Mouse (Mus musculus): ENCODE results near the gene Ltbp4.

Gene Ltbp4

GRCm38 (mm10) chr7:27264761-27265160, 72.7 kb downstream of the Ltbp4 start:
- in situ Hi-C loops (cut with MboI; ENCODE audit: low sequenced_read_pairs) = no loop called here

- in situ Hi-C loops (cut with MboI; ENCODE audit: low sequenced_read_pairs) = no loop called here
Measured at GRCm38 (mm10) chr7:27261888-27262287, 75.6 kb downstream of the Ltbp4 start.

- in situ Hi-C loops (cut with MboI; ENCODE audit: low sequenced_read_pairs) = no loop called here
Measured at GRCm38 (mm10) chr7:27260856-27261255, 76.6 kb downstream of the Ltbp4 start.

DNA sequence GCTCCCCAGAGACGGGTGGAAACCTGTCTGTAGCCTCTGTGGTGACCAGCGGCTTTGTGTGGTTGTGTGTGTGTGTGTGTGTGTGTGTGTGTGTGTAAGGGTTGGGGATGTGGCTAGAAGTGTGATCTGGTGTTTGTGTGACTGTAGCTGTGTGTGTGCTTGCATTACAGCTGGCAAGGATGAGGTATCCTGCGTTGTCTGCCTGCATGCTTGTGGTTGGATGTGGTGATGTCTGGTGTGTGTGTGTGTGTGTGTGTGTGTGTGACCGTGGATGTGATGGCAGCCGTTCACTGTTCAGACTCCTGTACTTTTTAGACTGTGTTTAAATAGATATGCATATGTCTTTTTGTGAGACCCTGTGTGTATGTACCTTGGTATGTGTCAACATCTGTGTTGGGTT, 77.7 kb downstream of the Ltbp4 start:
- in situ Hi-C loops (cut with MboI; ENCODE audit: low sequenced_read_pairs) = no loop called here

- in situ Hi-C loops (cut with MboI; ENCODE audit: low sequenced_read_pairs) = no loop called here
Measured at GRCm38 (mm10) chr7:27259271-27259721, 78.2 kb downstream of the Ltbp4 start.

- in situ Hi-C loops (cut with MboI; ENCODE audit: low sequenced_read_pairs) = no loop called here
Measured at GRCm38 (mm10) chr7:27258205-27258899, 79.1 kb downstream of the Ltbp4 start, which contains the start of gene Numbl. Numbl (plus strand) TSS chr7:27258433.

GRCm38 (mm10) chr7:27257852-27258204, 79.7 kb downstream of the Ltbp4 start:
- in situ Hi-C loops (cut with MboI; ENCODE audit: low sequenced_read_pairs) = no loop called here

- in situ Hi-C loops (cut with MboI; ENCODE audit: low sequenced_read_pairs) = no loop called here
Measured at GRCm38 (mm10) chr7:27257046-27257851, 80.2 kb downstream of the Ltbp4 start.

DNA sequence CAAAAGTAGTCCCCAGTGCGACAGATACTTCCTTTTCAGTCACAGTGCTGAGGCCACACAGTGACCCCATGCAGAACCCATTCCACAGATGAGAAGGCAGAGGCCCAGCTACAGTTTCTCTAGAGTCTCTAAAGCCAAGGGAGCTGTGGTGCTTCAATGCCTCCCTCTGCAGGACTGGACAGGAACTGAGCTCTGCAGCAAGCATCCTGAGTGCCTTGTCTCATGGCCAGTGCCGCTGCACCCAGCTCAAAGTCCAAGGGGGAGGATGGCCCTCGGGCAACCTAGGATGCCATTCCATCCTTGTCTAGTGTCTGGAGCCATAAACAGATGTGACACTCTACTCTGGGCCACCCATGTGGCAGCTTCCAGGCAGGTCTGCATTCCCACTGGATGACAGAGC, 81.8 kb downstream of the Ltbp4 start:
- in situ Hi-C loops (cut with MboI; ENCODE audit: low sequenced_read_pairs) = no loop called here
